Mouse (Mus musculus): ENCODE results near the gene Cntn6.

The Cntn6 gene

DNA sequence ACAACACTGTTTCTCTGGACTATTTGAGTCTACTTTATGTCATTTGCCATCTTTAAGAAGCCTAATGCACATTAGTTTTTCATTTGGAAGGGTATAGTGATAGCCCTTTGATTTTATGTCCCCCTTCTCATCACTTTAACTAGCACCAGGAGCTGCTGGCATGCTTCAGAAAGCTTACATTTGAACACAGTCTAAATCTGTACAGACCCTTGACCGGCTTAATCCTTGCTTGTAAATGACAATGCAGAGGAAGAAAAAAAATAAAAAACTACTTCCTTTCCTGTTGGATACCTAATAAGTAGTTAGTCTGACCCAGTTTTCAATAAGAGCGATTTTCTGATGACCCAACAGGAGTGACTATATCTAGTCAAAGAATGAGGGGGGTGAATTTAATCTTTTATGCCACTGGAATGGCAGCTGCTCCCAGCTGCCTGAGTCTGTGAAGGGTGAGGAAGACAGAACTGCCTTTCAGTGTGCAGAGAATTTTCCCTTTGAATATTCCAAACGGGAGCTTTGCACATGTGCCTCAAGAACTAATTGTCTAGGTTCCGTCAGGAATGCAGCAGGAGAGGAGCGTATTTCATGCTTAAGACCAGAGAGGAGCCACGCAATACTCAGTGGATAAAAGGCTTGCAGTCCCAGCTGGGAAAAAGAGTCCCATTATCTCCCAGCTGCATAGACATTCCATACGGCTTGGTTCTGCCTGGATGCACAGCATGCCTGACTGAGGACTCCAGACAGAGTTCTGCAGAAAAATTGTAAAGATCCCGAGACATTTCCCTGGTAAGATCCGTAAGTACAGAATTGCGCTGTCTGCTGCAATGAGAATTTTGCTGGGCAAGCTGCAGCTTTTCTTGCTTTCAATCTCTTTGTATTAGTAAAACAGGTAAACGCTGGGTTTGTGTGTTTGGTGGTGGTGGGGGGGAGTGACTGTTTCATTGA is at the start of gene Cntn6:
Gene Cntn6 (plus strand): TSS at position 301 of the 942 bp plus-strand sequence.
- no peak for DNase-seq

- no peak for DNase-seq
Observed at GRCm38 (mm10) chr6:104443731-104444130, 48.9 kb upstream of the Cntn6 start.

DNA sequence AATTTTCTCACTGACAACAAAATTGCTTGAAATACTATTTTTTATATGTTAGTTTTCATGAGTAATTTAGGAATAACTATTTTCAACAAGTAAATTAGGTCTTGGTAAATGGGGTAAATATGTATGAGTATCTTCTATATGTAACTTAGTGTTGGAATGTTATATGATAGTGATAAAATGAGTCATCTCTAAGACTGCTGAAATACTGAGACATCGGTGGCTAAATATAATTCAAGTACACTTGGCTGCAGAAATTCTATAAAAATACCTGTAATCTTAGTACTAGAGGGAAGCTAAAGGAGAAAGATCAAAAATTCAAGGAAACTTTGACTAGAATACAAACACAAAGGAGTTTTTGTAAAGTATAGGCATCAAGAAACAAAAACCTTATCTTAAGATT is 21.9 kb upstream of the Cntn6 start:
- no peak for DNase-seq

GRCm38 (mm10) chr6:104479242-104479641 is 13.3 kb upstream of the Cntn6 start:
- DNase-seq: no peak

DNA sequence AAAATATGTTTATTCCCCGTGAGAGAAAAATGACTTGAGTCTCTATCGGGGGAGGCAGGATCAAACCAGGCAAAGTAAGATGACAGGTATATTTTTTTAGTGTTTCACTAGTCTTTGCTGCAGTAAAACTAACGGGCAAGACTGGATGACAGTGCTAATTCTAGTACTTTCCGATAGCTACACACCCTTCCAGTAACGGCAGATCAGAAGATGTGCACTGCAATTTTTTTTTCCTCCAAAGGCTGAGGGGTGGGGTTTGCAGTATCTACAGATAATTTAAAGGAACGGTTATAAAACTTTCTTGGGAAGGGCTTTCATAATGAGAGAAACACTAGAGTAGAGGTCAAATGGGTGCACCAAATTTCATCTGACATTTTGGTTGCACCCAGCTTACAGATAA is 869 bp downstream of the Cntn6 start:
- DNase-seq: no peak

- no peak for DNase-seq
Observed at GRCm38 (mm10) chr6:104495801-104496200, 3.2 kb downstream of the Cntn6 start.

- DNase-seq: no peak
Observed at GRCm38 (mm10) chr6:104563993-104564392, 71.4 kb downstream of the Cntn6 start.

DNA sequence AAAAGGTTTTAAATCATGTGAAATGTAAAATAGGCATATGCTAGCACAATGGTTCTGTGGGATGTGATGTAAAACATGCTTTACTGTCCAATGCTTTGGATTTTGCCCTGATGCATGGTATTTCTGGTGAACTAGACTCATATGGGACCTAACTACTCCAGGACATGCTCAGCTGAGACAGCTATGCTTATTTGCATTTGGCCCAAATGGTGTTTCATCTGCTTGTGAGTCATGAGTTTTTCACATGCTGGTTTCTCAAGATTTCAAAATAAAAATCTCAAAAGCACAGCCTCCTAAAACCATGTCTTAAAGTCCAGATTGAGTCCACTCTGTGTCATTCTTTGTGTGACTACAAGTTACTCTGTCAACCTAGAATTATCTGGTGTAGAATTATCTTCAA is 77.0 kb downstream of the Cntn6 start:
- no peak for DNase-seq

- no peak for DNase-seq
Observed at GRCm38 (mm10) chr6:104588028-104588427, 95.4 kb downstream of the Cntn6 start.

GRCm38 (mm10) chr6:104600838-104601397 is 108.3 kb downstream of the Cntn6 start:
- no peak for DNase-seq

- DNase-seq: no peak
Observed at GRCm38 (mm10) chr6:104602894-104603293, 110.3 kb downstream of the Cntn6 start.

DNA sequence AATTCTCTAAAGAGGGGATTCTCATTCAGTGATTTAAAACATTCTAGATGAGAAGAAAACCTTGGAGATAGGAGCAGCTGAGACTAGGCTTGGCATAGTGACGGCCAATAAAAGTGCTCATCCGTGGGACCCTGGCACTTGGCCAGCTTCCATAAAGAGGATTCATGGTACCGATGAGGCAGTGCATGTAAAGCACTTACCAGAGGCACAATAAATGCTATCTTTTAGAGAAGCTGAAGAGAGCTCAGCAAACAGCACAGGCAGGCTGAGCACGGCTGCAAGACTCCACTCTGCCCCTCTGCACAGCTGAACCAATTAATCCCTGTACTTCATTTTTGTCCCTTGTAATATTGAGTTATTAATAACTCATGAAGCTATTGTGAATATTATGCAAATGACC is 110.8 kb downstream of the Cntn6 start:
- no peak for DNase-seq

- DNase-seq: no peak
Observed at GRCm38 (mm10) chr6:104605214-104605613, 112.6 kb downstream of the Cntn6 start.

- DNase-seq: no peak
Observed at GRCm38 (mm10) chr6:104653518-104653917, 160.9 kb downstream of the Cntn6 start.

DNA sequence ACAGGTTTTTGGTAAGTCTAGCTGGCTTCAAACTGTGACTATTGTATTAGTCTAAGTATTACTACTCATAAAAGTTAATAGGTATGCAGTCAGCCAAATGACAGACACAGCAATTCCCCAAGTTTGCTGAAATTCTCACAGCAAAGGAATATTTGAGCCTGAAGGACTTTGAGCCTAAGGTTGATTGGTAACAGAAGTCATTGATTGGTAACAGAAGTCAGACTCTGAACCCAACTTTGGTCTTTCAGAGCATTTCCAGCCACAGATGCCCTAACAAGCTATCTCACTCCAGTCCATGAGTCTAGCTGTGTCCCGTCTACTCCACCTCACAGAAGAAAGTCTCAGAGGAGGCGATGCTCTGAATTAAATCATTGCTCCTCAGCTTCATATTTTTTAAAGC is 176.1 kb downstream of the Cntn6 start:
- no peak for DNase-seq

- DNase-seq: no peak
Observed at GRCm38 (mm10) chr6:104674249-104674648, 181.7 kb downstream of the Cntn6 start.

DNA sequence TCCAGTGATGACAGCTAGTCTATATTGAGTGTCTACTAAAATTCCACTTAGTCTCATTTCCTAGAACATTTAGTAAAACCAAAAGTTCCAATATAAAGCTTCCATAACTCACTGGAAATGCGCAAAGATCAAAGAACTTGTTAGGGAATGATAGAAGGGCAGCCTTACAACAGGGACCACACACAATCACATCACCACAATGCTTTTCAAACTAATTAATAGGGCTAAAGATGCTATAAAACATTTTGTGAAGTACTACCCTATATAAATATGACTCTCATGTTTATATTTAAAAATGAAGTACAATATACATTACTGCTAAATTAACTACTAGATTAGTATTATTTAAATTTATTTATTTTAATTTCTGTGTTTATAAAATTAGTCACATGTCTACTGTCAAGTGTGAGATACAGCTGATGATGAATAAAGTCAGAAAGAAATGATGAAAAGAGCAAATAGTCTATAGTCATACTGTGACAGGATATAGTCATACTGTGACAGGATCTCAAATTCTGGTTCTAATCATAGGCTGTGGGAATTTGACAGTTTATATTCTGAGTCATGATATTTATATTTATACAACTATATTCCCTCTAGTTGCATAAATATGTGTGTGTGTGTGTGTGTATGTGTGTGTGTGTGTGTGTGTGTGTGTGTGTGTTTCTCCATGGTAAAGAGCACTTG is 187.4 kb downstream of the Cntn6 start:
- no peak for DNase-seq

- no peak for DNase-seq
Observed at GRCm38 (mm10) chr6:104687980-104688379, 195.4 kb downstream of the Cntn6 start.

DNA sequence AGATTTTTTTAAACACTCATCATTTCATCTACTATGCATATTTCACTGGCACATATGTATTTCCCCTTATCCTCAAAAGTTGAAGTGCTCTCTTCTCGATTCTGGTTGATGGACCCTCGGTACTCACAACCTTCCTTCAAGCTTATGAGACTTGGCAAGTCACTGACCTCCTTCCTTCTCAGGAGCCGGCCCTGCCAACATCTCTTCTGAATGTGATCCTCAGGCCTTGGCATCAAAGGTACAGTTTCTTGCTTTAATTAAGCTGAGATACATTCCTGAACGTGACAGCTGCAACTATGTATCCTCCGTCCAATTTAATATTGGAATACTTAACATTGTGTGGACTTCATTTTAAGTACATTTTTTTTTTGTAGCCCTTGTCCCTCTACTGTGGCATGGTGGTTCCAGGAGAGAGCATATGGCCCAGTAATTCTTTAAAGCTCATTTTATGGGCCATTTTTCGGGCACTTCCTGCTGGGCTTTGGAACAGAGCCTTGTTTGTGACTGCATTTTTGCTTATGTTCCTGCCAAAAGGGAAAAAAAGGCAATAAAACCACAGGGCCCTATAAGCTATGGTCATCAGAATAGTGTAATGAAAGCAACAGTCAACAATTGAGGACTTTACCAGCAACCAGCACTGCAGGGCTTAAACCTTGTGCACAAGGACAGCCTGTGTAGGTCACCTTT is 196.0 kb downstream of the Cntn6 start:
- no peak for DNase-seq

DNA sequence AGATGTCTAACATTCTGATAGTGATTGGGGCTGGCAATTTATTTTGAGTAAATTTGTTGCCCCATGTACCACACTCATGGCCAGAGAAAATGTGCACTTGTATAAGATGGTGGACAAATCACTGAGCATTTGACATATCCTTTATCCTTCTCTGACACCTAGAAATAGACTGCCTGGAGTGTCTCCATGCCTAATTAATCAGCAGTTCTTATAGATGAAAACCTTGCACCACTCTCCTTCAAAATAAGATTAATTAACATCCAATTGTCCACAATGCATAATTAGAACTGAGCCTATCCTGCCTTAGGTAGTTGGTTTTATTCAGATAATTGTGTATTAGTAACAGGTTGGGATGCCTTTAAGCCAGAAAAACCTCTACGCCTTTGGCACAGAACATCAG is 236.0 kb downstream of the Cntn6 start:
- no peak for DNase-seq

GRCm38 (mm10) chr6:104734256-104734655 is 241.7 kb downstream of the Cntn6 start:
- no peak for DNase-seq

DNA sequence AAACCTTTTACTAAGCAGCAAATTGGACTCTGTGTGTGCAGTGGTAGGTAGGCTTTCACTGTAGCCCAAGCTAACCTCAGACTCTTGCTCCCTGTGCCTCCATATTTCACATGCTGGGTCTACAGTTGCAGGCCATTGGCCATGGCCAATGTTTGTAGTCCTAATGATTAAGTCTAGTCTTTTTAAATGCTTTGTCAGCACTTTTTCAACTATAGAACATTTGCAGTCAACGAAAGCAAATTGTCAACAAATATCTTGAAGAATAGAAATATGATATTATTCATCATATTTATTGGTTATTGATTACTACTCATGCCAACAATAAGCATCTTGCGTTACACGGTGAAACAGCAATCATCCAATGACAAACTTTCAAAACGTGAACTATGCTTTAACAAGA is 246.4 kb downstream of the Cntn6 start:
- DNase-seq: no peak

- DNase-seq: no peak
Observed at GRCm38 (mm10) chr6:104758125-104758524, 265.5 kb downstream of the Cntn6 start.

Measured in lung, postnatal 14 days (tissue).